Mouse (Mus musculus): ENCODE data around the gene Wdr34.
A peak's percentile ranks its signal among the peaks of the same experiment; 100 is the strongest.

The Wdr34 gene

DNA sequence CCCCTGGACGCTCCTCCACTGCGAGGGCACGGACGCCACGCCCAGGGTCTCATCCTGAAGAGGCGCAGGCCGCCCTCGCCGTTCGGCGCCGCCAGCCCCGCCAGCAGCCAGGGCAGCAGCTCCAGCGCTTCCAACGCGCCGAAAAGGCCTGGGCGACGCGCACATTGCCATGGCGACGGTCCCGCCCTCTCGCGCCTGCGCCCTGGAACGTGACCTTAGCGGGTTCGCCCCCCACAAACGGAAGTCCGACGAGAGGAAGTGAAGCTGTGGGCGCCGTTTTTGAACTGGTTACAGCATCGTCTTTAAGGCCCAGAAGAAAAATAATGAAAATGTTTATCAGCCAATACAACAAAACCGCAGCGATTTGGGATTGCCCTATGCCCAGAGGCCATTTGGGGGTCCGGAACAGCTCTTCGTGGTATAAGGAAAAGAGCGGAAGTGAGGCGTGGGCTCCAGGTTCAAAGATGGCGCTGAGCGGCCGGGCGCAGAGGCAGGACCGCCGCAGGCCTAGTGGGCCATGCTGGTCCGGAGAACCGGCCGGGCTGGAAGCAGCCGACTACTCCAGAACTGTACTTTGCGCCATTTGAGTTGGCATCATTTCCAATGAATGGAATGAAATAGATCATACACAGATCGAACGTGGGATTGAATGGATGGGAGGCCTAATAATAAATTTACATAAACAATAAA lies at the start of gene Wdr34:
Gene Wdr34, minus strand, starts transcription at position 183 of the 690 bp plus-strand sequence.
- peak; percentile 97 for DNase-seq (ENCODE audit: low spot score)

DNA sequence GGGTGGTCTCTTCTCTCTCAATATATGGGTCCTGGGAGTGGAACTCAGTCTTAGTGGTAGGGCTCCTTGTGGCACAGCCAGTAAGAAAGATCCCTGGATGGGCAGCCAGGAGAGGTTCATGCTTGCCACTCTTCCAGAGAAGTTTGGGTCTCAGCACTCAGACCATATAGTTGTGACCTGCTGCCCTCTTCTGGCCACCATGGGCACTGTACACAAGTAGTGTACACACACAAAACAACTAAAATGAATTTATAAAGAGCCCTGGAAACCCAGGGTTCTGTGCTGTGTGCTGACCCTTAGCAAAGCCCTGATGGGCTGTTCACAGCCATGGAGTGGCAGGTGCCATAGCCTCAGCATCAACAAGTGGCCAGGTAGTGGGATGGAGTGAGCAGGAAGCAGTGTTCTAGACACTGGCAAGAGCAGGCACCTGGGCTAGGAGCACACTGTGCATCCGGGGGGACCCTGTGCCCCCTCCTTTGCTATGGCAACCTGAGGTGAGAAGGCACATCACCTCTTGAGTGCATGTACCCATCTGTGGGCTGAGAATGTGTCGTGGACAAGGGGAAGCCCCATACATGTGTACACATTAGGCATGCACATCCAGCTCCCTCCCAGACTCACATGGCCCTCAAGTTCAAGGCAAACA lies 47.3 kb upstream of the Wdr34 start:
- DNase-seq (ENCODE audit: low spot score), result peak; percentile 39

DNA sequence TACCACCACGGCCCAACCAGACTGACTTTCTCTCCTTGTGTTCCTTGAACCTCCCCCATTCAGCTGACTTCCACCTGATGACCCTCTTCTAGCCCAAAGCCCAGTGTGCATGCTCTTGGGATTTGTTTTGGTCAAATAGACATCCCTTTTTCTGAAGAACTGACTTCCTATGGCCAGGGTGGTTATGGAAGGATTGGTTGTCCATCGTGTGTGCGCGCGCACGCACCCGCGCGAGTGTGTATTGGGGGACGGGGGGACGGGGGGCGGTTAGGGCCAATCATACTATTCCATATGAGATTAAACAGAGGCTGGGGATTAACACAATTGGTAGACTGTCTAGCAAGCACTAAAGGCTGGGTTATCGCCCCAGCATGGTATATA lies 45.5 kb upstream of the Wdr34 start:
- DNase-seq (ENCODE audit: low spot score), result no peak

DNA sequence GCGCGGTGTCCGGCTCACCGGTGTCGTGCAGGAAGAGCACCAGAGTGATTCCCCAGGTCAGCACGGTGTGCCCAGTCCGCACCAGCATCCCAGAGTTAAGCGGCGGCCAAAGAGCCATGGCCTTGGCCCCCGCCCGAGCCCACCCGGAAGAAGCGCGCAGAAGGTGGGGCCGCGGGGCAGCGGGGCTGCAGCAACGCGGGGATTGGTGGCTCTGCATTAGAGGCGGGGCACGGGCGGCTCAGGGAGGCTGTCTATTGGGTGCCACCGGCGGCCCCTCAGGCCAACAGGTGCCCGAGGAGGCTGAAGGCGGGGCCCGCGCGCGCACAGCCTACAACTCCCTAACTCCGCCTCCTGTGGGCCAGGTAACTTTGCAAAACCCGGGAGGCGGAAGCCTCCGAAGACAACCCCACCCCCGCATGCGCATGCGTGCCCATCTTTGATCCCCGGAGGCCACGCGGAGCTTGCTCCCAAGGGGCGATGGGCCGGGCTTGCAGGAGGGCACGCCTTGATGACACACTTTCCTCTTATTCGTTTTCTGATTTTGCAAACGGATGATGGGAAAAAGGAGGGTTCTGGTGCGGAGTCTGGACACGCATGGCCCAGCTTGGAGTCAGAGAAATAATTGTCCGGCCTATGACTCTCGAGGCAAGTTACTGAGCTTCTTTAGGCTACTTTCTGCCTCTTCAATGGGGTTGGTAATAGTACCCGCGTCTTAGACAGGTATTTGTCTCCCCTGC lies 45.0 kb upstream of the Wdr34 start, which contains the start of gene Zdhhc12:
Gene Zdhhc12, minus strand, starts transcription at position 178 of the 737 bp plus-strand sequence.
- DNase-seq (ENCODE audit: low spot score), result peak; percentile 94

DNA sequence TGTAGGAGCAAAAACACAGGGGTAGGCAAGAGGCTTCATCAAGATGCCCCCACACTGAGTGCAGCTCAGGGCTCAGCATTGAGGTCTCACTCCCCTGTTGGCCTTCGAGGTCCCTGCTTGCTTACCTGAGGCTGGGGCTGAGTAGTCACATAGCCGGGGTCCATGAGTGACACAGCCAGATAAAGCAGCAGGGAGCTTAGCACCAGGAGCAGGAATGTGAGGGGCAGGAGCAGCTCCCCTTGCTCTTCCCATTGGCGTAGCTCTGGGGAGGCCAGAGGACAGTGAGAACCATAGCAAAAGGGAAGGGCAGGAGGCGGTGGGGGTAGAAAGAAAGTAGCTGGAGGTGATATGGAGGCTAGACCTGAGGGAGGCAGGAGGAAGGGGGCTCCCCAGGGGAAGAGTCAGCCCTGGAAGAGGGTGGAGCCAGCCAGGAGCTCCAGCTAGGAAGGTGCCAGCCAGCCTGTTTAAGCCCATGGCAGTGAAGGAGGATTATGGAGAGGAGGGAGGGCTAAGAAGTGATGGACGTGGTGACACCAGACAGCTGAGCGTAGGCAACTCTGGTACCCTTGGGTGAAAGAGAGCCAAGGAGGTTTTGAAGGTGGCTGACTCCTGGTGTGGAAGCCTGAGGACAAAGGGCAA lies 43.7 kb upstream of the Wdr34 start:
- DNase-seq (ENCODE audit: low spot score), result no peak

DNA sequence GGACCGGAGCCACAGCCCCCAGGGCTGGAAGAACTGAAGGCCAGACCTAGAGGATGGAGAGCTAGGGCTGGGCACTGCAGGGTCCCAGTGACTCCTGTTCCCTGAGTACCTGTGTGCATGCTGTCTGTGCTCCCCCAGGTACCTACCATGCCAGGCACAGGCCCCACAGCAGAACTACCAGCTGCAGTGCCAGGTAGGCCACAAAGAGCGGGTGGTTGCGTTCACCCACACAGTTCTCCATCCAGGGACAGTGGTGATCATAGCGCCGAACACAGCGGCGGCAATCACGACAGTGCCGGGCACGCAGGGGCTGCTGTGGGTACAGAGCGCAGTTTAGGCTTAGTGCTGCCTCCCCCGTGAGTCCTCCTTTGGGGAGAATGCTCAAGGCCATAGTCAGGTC lies 42.8 kb upstream of the Wdr34 start:
- DNase-seq (ENCODE audit: low spot score), result no peak

DNA sequence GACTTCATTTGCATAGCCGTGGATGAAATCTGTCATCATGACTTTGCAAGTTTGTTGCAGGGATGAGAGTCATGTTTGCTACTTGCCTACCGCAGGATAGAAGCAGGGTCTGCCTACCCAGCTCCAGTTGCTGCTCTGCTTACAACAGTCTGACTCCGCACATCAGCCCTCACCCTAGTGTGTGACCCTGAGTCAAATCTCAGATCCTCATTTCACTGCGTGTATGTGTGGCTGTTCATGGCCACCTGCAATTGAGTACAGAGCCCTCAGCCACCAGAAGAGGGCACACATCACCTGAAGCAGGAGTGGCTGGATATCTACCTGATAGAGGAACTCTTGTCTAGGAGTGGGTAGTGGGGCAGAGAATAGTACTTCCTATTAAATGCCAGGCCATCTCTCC lies 38.6 kb upstream of the Wdr34 start:
- no peak for DNase-seq (ENCODE audit: low spot score)

DNA sequence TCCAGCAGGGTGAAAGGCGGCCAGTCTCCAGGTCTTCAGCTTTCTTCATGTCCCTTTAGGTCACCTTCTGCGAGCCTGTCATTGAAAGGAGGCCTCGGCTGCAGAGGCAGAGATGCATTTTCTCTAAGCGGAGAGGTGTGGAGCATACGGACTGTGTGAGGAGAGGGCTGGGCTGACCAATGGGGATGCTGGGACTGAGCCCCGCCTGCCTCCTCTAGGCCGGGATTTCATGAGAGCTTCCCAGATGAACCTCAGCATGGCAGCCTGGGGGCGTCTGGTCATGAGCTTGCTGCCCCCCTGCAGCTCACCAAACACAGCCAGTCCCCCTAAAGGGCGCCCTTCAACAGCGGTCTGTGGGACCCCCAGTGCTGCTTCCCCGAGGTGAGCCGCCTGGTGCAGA lies 36.0 kb upstream of the Wdr34 start:
- DNase-seq (ENCODE audit: low spot score), result no peak

DNA sequence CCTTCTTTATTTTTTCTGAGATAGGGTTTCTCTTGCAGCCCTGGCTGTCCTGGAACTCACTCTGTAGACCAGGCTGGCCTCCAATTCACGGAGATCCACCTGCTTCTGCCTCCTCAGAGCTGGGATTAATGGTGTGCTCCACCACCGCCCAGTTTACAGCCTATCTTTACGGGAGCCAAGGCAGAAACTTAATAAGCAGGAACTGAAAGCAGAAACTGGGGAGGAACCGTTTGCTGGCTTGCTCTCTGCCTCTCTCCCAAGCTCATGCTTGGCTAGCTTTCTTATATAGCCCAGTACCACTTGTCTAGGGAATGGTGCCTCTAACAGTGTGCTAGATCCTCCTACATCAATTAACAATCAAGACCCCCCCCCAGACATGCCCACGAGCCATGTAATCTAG lies 35.4 kb upstream of the Wdr34 start:
- DNase-seq (ENCODE audit: low spot score), result no peak

DNA sequence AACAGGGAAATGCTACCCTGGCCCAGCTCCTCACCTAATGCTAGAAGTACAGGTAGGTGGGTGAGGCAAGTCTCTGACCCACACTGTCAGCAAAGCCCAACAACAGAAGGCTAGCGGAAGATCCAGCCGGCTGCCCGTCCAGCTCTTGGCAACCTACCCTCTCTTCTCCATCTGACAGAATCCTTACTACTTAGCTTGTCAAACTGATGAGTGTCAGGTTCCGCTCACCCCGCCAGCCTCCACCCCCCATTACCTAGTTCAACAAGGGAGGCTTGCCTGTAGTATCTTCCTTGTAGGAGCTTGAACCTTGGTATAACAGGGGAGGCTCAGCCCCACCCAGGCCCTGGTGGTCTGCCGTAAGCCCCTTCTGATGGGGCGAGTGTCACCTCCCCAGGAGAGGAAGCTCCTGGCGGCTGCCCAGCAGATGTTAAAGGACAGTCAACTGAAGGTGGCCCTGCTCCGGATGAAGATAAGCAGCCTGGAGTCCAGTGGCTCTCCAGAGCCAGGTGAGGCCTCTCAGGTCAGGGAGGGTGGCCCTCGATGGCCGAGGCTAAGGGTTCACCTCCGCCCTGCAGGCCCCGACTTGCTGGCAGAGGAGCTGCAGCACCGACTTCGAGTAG lies 31.6 kb upstream of the Wdr34 start:
- DNase-seq (ENCODE audit: low spot score), result no peak

DNA sequence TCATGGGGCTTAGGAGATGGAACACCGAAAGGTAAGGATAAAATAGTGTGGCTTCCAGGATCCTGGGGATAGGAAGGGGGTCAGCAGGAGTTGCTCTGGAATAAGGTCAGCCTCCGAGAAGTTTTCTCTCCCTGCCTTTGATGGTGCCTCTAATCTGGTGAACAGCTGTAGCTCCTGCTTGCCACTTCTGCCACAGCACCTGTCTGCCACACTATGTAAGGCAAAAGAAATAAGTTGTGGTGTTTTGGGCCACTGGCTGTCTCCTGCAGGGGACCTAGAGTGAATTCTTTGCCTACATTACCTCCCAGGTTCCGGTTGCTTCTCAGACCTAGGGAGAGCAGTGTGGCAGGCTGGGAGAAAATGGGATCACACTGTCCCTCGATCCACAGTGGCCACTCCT lies 30.1 kb upstream of the Wdr34 start:
- DNase-seq (ENCODE audit: low spot score), result no peak

DNA sequence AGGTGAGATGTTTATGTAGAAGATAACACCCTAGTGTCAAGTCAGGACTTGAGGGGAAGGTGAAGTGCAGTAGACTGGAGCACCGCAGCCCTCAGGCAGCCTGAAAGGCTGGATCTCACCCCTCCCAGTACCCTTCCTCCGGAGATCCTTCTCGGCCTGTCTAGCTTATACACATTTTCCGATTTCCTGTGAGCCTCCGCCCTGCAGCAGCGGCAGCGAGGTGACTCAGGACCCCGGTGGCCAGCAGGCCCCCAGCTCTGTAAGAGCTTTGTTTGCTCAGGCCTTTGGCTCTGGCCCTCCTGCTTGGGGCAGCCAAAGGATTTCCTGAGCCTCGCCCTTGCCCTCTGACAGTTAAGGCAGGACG lies 29.6 kb upstream of the Wdr34 start:
- DNase-seq (ENCODE audit: low spot score), result no peak

DNA sequence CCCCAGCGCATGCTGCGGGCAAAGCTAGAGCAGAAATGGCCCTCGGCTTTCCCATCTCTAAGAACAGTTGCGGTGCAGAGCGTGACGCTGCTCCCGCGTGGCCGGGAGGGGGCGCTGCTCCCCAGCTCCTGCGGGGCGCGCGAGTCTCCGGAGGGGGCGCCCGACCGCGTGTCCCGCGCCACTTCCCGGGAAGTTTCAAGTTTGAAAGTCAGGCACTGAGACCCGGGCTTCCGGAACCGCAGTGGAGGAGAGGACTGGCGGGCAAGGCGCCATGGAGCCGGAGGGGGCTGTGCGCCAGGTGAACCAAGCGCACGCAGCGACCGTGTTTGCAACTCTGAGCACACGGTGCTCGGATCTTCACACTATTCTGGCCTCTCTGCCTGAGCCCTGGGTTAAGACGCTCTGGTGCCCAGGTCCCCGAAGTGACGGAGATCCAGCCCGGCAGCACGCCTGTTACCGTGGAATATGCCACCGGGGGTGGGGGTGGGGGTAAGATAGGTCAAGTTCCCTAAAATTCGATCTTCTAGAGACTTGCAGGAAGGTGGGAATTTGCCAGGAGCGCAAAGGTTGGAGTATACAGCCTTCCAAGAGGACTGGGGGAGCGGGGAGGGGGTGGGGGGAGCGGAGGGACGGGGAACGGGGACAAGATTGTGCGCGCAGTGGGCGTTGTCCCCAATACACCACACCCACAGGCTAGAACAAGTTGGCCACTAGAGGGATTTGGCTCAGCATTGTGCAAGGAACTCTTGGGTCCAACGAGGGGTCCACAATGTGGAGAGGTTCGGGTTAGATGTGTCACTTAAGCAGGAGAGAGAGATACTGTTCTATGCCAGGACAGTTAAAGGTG lies 29.0 kb upstream of the Wdr34 start, which contains the start of gene Pkn3:
Gene Pkn3, plus strand, starts transcription at position 183 of the 847 bp plus-strand sequence.
- peak; percentile 77 for DNase-seq (ENCODE audit: low spot score)

DNA sequence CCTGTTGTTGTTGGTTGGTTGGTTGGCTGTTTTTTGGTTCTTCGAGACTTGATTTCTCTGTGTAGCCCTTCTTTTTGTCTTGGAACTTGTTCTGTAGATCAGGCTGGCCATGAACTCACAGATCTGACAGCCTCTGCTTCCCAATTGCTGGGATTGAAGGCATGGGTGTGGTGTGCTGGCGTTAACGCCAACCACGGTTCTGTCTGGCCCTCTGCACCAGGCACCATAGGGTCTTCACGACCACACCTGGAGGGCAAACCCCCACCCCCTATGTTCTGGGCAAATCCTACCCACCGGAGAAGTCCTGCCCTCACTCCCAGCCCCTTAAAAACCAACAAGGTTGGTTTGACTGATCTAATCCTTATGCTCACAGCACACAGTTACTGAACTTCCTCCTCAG lies 28.3 kb upstream of the Wdr34 start:
- no peak for DNase-seq (ENCODE audit: low spot score)

DNA sequence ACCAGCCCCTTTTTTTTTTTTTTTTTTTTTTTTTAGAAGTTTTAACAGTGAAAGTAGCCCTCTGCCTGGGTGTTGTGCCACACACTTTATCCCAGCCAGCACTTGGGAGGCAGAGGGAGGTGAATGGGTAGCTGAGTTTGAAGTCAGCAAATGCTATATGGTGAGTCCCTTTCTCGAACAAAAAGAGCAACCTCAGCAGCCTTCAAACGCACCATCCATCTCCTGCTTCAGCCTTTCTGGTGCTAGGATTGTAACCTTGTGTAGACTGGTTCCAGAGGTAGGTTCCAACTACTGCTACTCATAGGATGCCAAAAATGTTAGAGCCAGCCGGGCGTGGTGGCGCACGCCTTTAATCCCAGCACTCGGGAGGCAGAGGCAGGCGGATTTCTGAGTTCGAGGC lies 27.8 kb upstream of the Wdr34 start:
- DNase-seq (ENCODE audit: low spot score), result no peak

DNA sequence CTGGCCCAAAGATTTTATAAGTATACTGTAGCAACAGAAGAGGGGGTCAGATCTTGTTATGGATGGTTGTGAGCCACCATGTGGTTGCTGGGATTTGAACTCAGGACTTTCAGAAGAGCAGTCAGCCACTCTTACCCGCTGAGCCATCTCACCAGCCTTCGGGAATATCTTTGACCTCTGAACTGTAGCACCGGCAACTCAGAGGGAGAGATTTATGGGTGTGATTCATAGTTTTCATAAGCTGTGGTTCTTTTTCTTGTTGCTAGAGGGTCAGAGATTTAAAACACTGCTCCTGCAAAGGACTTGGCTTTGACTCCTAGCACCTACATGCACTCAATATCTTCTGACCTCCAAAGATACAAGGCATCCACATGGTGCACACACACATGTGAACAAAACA lies 26.9 kb upstream of the Wdr34 start:
- DNase-seq (ENCODE audit: low spot score), result no peak

DNA sequence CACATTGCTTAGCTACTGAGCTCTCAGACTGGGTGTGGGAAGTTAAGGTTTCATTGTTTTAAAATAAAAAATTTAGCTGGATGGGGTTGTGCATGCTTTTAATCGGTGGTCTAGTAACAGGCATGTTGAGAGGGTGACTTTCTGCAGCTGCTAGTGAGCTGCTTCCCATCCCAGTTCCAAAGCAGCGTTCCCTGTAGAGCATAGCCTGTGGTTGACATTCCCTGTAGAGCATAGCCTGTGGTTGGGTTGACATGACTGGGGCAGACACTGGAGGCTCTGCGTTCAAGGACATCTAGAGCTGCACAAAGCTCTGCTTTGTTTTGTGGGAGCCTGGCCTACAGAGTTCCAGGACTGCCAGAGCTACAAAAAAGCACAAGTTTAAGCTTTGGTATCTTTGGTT lies 24.6 kb upstream of the Wdr34 start:
- no peak for DNase-seq (ENCODE audit: low spot score)

DNA sequence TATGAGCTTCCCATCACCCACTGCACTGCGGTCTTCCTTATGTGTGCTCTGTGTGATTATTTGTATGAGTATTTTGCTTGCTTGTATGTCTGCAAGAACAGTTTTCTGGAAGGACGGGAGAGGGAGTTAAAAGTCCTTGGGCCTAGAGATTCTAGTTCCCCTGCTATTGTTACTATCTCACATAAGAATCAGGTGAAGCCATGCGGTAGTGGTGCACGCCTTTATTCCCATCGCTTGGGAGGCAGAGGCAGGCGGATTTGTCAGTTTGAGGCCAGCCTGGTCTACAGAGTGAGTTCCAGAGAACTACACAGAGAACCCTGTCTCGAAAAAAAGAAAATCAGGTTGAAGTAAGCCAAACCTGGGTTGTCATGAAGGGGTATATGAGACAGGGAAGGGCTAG lies 24.2 kb upstream of the Wdr34 start:
- no peak for DNase-seq (ENCODE audit: low spot score)

DNA sequence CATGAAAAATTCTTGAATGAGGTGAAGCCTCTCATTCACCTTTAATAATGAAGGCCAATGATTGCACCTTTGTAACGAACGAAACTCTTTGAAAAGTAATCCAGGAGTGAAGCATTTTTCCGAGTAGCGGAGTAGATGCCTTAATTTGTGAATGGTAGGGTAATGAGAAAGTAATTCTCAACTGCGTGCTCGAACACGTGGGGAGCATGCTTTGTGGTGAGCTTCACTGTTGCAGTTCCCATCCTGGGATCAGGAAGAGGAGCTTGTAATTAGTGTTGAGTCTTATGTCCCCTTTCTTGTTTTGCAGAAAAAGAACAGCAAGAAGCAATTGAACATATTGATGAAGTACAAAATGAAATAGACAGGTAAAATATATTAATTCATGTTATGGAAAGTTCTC lies 19.3 kb upstream of the Wdr34 start:
- DNase-seq (ENCODE audit: low spot score), result no peak

DNA sequence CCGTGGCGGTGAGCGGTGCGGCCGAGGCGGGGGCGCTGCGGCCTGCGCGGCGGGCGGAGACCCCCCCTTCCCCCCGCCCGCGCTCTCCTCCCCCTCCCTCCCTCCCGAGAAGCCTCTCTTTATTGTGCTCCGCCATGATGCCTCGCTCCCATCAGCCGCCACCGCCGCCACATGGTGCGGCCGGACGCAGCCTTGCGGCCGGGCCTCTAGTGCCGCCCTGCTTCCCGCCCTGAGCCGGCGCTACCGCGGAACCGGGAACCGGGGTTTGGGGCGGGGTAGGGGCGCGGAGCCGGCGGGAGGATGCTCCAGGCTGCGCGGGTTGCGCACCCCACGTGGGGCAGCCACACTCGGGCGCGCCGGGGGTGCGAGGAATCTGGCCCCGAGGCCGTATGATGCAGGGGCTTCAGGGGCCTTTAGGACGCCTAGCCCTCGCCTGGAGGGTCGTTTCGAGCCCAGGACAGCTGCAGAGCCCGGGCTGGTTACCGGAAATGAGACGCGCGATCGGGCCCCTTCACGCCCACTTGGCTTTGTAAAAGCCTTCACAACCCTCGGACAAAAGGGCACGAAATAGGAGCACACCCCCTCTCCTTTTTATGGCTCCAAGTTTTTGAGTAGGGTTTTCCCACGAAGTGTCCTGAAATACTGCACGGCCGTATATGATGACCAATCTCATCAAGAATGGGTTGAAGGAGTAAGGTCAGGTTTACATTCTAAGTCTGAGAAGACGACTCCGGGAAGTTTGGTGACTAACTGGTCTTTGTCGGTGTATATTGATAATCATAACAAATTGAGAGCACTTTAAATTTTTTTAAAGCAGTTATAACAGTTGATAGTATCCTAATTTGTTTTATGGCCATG lies 18.6 kb upstream of the Wdr34 start:
- DNase-seq (ENCODE audit: low spot score), result peak; percentile 33

All from layer of hippocampus, adult 11-12 months (tissue).